Comparison of ENCODE assay signal across 29 mouse cellular contexts in the genomic region with DNA sequence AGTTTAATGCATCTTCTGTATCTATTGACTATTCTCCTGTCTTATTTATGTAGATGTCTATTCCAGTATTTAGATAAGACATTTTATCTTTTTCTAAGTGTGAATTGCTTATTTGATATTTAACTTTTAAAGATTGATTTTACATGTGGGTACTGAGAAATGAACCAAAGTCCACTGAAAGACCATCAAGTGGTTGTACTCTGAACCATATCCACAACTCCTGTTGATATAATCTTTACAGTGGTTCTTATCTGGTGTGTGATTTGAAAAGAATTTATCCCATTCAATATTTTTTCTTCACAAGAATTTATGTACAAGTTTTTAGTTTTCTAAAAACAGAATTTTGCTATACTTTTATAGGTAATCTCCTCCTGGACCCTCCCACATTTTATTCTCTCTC.
"Had no signal": no experiment of that assay in that cellular context is flagged by ENCODE, and none has a peak within 500 bp of the region (broad histone marks: within the 10 kb centered on the region; RNA-seq: fewer than 3 reads in every experiment).

No protein-coding gene starts in this region.

- DNase-seq: cerebellum, adult 2 months; cerebellum, adult 8-10 months; cerebellum, adult 9-10 months; cerebellum, adult 9-11 months; cerebellum, postnatal 10 days; cerebellum, postnatal 14 days; cerebellum, postnatal 25 days; cerebellum, postnatal 36 days; embryo, embryonic 11 days; forebrain, postnatal 0 days; gastrocnemius, adult 2 months; gastrocnemius, postnatal 10 days; gastrocnemius, postnatal 14 days; gastrocnemius, postnatal 25 days; gastrocnemius, postnatal 36 days; heart, adult 11 months; heart, adult 18-20 months; heart, adult 2 months had no signal

- H3K9me3 ChIP-seq: embryonic facial prominence, embryonic 10.5 days; embryonic facial prominence, embryonic 12.5 days; embryonic facial prominence, embryonic 13.5 days; embryonic facial prominence, embryonic 15.5 days; forebrain, embryonic 10.5 days; forebrain, embryonic 12.5 days; forebrain, embryonic 13.5 days; forebrain, embryonic 15.5 days had no signal

- ATAC-seq: forebrain, embryonic 13.5 days; forebrain, embryonic 14.5 days; forebrain, embryonic 15.5 days; forebrain, embryonic 16.5 days; forebrain, postnatal 0 days had no signal

- H3K4me2 ChIP-seq: embryonic facial prominence, embryonic 12.5 days; embryonic facial prominence, embryonic 13.5 days; embryonic facial prominence, embryonic 15.5 days; forebrain, embryonic 12.5 days; forebrain, embryonic 13.5 days; forebrain, embryonic 15.5 days had no signal

- H3K27ac ChIP-seq: embryonic facial prominence, embryonic 10.5 days; embryonic facial prominence, embryonic 12.5 days; embryonic facial prominence, embryonic 13.5 days; embryonic facial prominence, embryonic 15.5 days; forebrain, embryonic 10.5 days; forebrain, embryonic 12.5 days; forebrain, embryonic 13.5 days; forebrain, embryonic 15.5 days; gastrocnemius, adult 2 months; heart, adult 2 months had no signal

- H3K36me3 ChIP-seq: embryonic facial prominence, embryonic 10.5 days; embryonic facial prominence, embryonic 12.5 days; embryonic facial prominence, embryonic 13.5 days; embryonic facial prominence, embryonic 15.5 days; forebrain, embryonic 10.5 days; forebrain, embryonic 12.5 days; forebrain, embryonic 15.5 days had no signal

- H3K4me3 ChIP-seq: embryonic facial prominence, embryonic 10.5 days; embryonic facial prominence, embryonic 12.5 days; embryonic facial prominence, embryonic 13.5 days; embryonic facial prominence, embryonic 15.5 days; erythroblast, embryonic 14.5 days; forebrain, embryonic 10.5 days; forebrain, embryonic 12.5 days; forebrain, embryonic 13.5 days; forebrain, embryonic 15.5 days; gastrocnemius, adult 2 months; heart, adult 2 months had no signal

- H3K9ac ChIP-seq: embryonic facial prominence, embryonic 12.5 days; embryonic facial prominence, embryonic 13.5 days; embryonic facial prominence, embryonic 15.5 days; forebrain, embryonic 12.5 days; forebrain, embryonic 13.5 days; forebrain, embryonic 15.5 days; forebrain, postnatal 0 days had no signal

- H3K27me3 ChIP-seq: embryonic facial prominence, embryonic 12.5 days; embryonic facial prominence, embryonic 13.5 days; embryonic facial prominence, embryonic 15.5 days; forebrain, embryonic 12.5 days; forebrain, embryonic 13.5 days; forebrain, embryonic 15.5 days had no signal

- H3K4me1 ChIP-seq: embryonic facial prominence, embryonic 10.5 days; embryonic facial prominence, embryonic 12.5 days; embryonic facial prominence, embryonic 13.5 days; embryonic facial prominence, embryonic 15.5 days; forebrain, embryonic 10.5 days; forebrain, embryonic 12.5 days; forebrain, embryonic 13.5 days; forebrain, embryonic 15.5 days had no signal
